Mouse (Mus musculus) MEL (cell line): ENCODE measurements around the gene Slc25a41. TPM values are rescaled to one million over a fixed set of nuclear protein-coding genes. Genes with fewer than 3 reads are reported as not detected.

ENCODE experiments used
- DNase-seq: peaks from one replicate; pipeline ENCODE4 v3.0.0; 2011; ENCODE audit warnings: low read depth, low spot score
- H3K27ac ChIP-seq: 2 replicates; pipeline ENCODE4 v1.5.1; 2012; ENCODE audit warnings: low read depth, mild to moderate bottlenecking, control low read depth, low read length, moderate library complexity; ENCODE audit not compliant: control insufficient read depth
- H3K27me3 ChIP-seq, 2 experiments: fragments of 150-350 bp in 1 of 2; sonication (generic) in 1 of 2; 2 replicates each; pipeline ENCODE4 v1.6.1; 2012; ENCODE audit warnings: low read length in 2 of 2, mild to moderate bottlenecking in 2 of 2, improper control_type of control experiment in 1 of 2, moderate library complexity in 1 of 2; ENCODE audit not compliant: insufficient read depth in 2 of 2, control insufficient read depth in 1 of 2
- H3K36me3 ChIP-seq, 2 experiments: 2 replicates each; pipeline ENCODE4 v1.6.1; 2012 to 2014; ENCODE audit warnings: low read length in 2 of 2, improper control_type of control experiment in 1 of 2, inconsistent platforms in 1 of 2, mild to moderate bottlenecking in 1 of 2; ENCODE audit not compliant: insufficient read depth in 2 of 2, control insufficient read depth in 1 of 2
- H3K4me1 ChIP-seq, 2 experiments: fragments of 150-350 bp in 1 of 2; sonication (generic) in 1 of 2; 2 replicates each; pipeline ENCODE4 v1.6.1; 2012; ENCODE audit warnings: low read length in 2 of 2, improper control_type of control experiment in 1 of 2, mild to moderate bottlenecking in 1 of 2; ENCODE audit not compliant: insufficient read depth in 2 of 2, control insufficient read depth in 1 of 2
- H3K4me3 ChIP-seq, 2 experiments: fragments of 150-350 bp in 1 of 2; sonication (generic) in 1 of 2; 2 replicates each; pipeline ENCODE4 v1.5.1; 2012; ENCODE audit warnings: low read depth in 2 of 2, low read length in 2 of 2, mild to moderate bottlenecking in 2 of 2, moderate library complexity in 2 of 2, control low read depth in 1 of 2, improper control_type of control experiment in 1 of 2; ENCODE audit not compliant: control insufficient read depth in 1 of 2, insufficient read depth in 1 of 2
- H3K79me2 ChIP-seq: 2 replicates; pipeline ENCODE4 v1.6.1; 2012; ENCODE audit warnings: mild to moderate bottlenecking, low read length, moderate library complexity; ENCODE audit not compliant: control insufficient read depth, poor library complexity, insufficient read depth
- H3K9ac ChIP-seq: 2 replicates; pipeline ENCODE4 v1.6.1; 2012; ENCODE audit warnings: low read depth, mild to moderate bottlenecking, control low read depth, low read length, moderate library complexity; ENCODE audit not compliant: control insufficient read depth, poor library complexity, severe bottlenecking
- H3K9me3 ChIP-seq: fragments of 150-350 bp; sonication (generic); replicated peaks from 2 replicates; pipeline ENCODE4 v1.6.1; 2012; ENCODE audit warnings: mild to moderate bottlenecking, low read length, improper control_type of control experiment, moderate library complexity; ENCODE audit not compliant: insufficient read depth
- BHLHE40 ChIP-seq: IDR thresholded peaks from 2 replicates; pipeline ENCODE4 v1.6.1; 2012; ENCODE audit warnings: low read depth, mild to moderate bottlenecking, inconsistent platforms, low read length, improper control_type of control experiment, borderline replicate concordance
- CHD2 ChIP-seq: IDR thresholded peaks from 2 replicates; pipeline ENCODE4 v1.6.1; 2011; ENCODE audit warnings: low read length, improper control_type of control experiment
- ELF1 ChIP-seq: IDR thresholded peaks from 2 replicates; pipeline ENCODE4 v1.6.1; 2014; ENCODE audit warnings: low read depth, mild to moderate bottlenecking, inconsistent platforms, low read length, improper control_type of control experiment, moderate library complexity
- GATA1 ChIP-seq: IDR thresholded peaks from 2 replicates; pipeline ENCODE4 v1.6.1; 2011; ENCODE audit warnings: low read depth, low read length, improper control_type of control experiment
- JUND ChIP-seq: IDR thresholded peaks from 2 replicates; pipeline ENCODE4 v1.6.1; 2011; ENCODE audit warnings: low read depth, mild to moderate bottlenecking, improper control_type of control experiment, low read length
- KAT2A ChIP-seq: conservative IDR thresholded peaks from 2 replicates; pipeline ENCODE4 v1.6.1; 2012; ENCODE audit warnings: low read depth, low read length, improper control_type of control experiment, inconsistent platforms
- MAFK ChIP-seq: IDR thresholded peaks from 2 replicates; pipeline ENCODE4 v1.6.1; 2011; ENCODE audit warnings: low read depth, mild to moderate bottlenecking, low read length, improper control_type of control experiment, borderline replicate concordance
- MEF2A ChIP-seq: IDR thresholded peaks from 2 replicates; pipeline ENCODE4 v1.6.1; 2014; ENCODE audit warnings: low read depth, mild to moderate bottlenecking, inconsistent platforms, low read length, improper control_type of control experiment; ENCODE audit not compliant: poor library complexity, insufficient replicate concordance, severe bottlenecking; ENCODE audit errors: extremely low read depth
- MYC ChIP-seq: IDR thresholded peaks from 2 replicates; pipeline ENCODE4 v1.6.1; 2011; ENCODE audit warnings: low read depth, mild to moderate bottlenecking, low read length, improper control_type of control experiment, moderate library complexity
- NELFE ChIP-seq: IDR thresholded peaks from 2 replicates; pipeline ENCODE4 v1.6.1; 2011; ENCODE audit warnings: low read depth, low read length, improper control_type of control experiment
- NRF1 ChIP-seq: IDR thresholded peaks from 2 replicates; pipeline ENCODE4 v1.6.1; 2014; ENCODE audit warnings: low read depth, mild to moderate bottlenecking, inconsistent platforms, low read length, improper control_type of control experiment, moderate library complexity; ENCODE audit not compliant: poor library complexity, insufficient read depth, severe bottlenecking
- POLR2A ChIP-seq, 2 experiments: IDR thresholded peaks; 2 replicates each; pipeline ENCODE4 v1.6.1; 2011 to 2012; ENCODE audit warnings: low read length in 2 of 2, mild to moderate bottlenecking in 2 of 2, control low read depth in 1 of 2, improper control_type of control experiment in 1 of 2, low read depth in 1 of 2, moderate library complexity in 1 of 2; ENCODE audit not compliant: control insufficient read depth in 1 of 2, insufficient read depth in 1 of 2, poor library complexity in 1 of 2
- POLR2AphosphoS2 ChIP-seq: IDR thresholded peaks from 2 replicates; pipeline ENCODE4 v1.6.1; 2011; ENCODE audit warnings: low read length, improper control_type of control experiment
- POLR2AphosphoS5 ChIP-seq: IDR thresholded peaks from 2 replicates; pipeline ENCODE4 v1.6.1; 2012; ENCODE audit warnings: low read depth, borderline replicate concordance, mild to moderate bottlenecking, inconsistent platforms, low read length, moderate library complexity, mixed read lengths
- SIN3A ChIP-seq: IDR thresholded peaks from 2 replicates; pipeline ENCODE4 v1.6.1; 2012; ENCODE audit warnings: low read length, improper control_type of control experiment, inconsistent platforms
- TBP ChIP-seq: IDR thresholded peaks from 2 replicates; pipeline ENCODE4 v1.8.0; 2011; ENCODE audit warnings: low read depth, low read length, improper control_type of control experiment
- TCF12 ChIP-seq: IDR thresholded peaks from 2 replicates; pipeline ENCODE4 v1.6.1; 2014; ENCODE audit warnings: low read depth, mild to moderate bottlenecking, inconsistent platforms, low read length, improper control_type of control experiment, moderate library complexity
- UBTF ChIP-seq: IDR thresholded peaks from 2 replicates; pipeline ENCODE4 v1.6.1; 2012; ENCODE audit warnings: low read depth, mild to moderate bottlenecking, inconsistent platforms, low read length, improper control_type of control experiment, moderate library complexity, borderline replicate concordance; ENCODE audit not compliant: insufficient read depth
- USF2 ChIP-seq, 2 experiments: IDR thresholded peaks; 2 replicates each; pipeline ENCODE4 v1.6.1; 2011 to 2012; ENCODE audit warnings: improper control_type of control experiment in 2 of 2, low read length in 2 of 2, borderline replicate concordance in 1 of 2, inconsistent platforms in 1 of 2, low read depth in 1 of 2, mild to moderate bottlenecking in 1 of 2; ENCODE audit not compliant: insufficient read depth in 1 of 2
- polyA plus RNA-seq, 2 experiments: library from polyadenylated mRNA; stranded (reverse) in 1 of 2; unstranded in 1 of 2; fragments of >175 nt in 1 of 2; fragments of >200 nt in 1 of 2; gene quantifications; 2 replicates each; pipeline versions ENCODE4 v1.2.1 to v1.2.4; 2012; ENCODE audit warnings: low replicate concordance in 2 of 2, low read depth in 1 of 2; ENCODE audit not compliant: insufficient read length in 2 of 2, insufficient read depth in 1 of 2, missing spikeins in 1 of 2
- total RNA-seq: library from RNA; depleted of rRNA; stranded (reverse); fragments of 300-350 nt; gene quantifications from 2 replicates; pipeline ENCODE4 v1.2.3, GENCODE M21; 2012; rRNA removed

Gene Slc25a41
- total RNA-seq, result 0.08 and 0.13 TPM in 2 replicates
- polyA plus RNA-seq, result under 1 TPM in 1 of 2 experiments, not detected in 1; 0.15 TPM

- peaks cover 0 to 14% of the 10 kb centered on the region in 2 experiments; a peak in 2 of 4 replicates for H3K4me1 ChIP-seq
- no peak for TF ChIP-seq POLR2AphosphoS5
- no peak for TF ChIP-seq ELF1
- no peak for TF ChIP-seq MYC
- TF ChIP-seq MAFK, result no peak
- no peak for TF ChIP-seq NELFE
- no peak for TF ChIP-seq USF2 (IDR thresholded peaks at IDR 0.05; ENCODE audit: borderline replicate concordance in 1 of 2, insufficient read depth in 1 of 2, low read depth in 1 of 2, low read length in 2 of 2)
- TF ChIP-seq UBTF, result no peak
- TF ChIP-seq CHD2, result no peak
- TF ChIP-seq TBP, result no peak
- TF ChIP-seq POLR2A (IDR thresholded peaks at IDR 0.05; ENCODE audit: control insufficient read depth in 1 of 2, insufficient read depth in 1 of 2, low read depth in 1 of 2, low read length in 2 of 2, poor library complexity in 1 of 2), result no peak
- no peak for TF ChIP-seq KAT2A
- TF ChIP-seq JUND, result no peak
- TF ChIP-seq SIN3A, result no peak
- TF ChIP-seq BHLHE40, result no peak
- no peak for TF ChIP-seq POLR2AphosphoS2
- TF ChIP-seq TCF12, result no peak
- TF ChIP-seq NRF1, result no peak
- TF ChIP-seq GATA1, result no peak
- no peak for TF ChIP-seq MEF2A
- TF ChIP-seq, all 39 proteins: peak for 0
- Histone ChIP-seq H3K79me2 (no peaks in the 10 kb centered on the region), H3K9ac (no peak within 1 kb of the TSS), H3K9me3 (no peaks in the 10 kb centered on the region), H3K27me3 (no peaks in the 10 kb centered on the region), H3K36me3 (peaks cover 0 to 4% of the 10 kb centered on the region in 2 experiments; a peak in 2 of 4 replicates), H3K27ac (no peak within 1 kb of the TSS), H3K4me3 (no peak within 1 kb of the TSS)
- DNase-seq, result no peak
These were observed at the start of gene Slc25a41 for GRCm38 (mm10) chr17:57041554-57041953. Slc25a41 (minus strand) TSS chr17:57041654.
